In genomic region chr4:138353438-138354171, GRCm38 (mm10) we compare ENCODE assay signal across 20 mouse cellular contexts. TPM values are rescaled to one million over a fixed set of nuclear protein-coding genes. Genes with fewer than 3 reads are reported as not detected.
DNase-seq lines count a peak whose midpoint lies in the region; ATAC-seq lines count a peak whose summit lies in the region.
"Had no signal": no experiment of that assay in that cellular context is flagged by ENCODE, and none has a peak within 500 bp of the region (broad histone marks: within the 10 kb centered on the region; RNA-seq: fewer than 3 reads in every experiment).

No protein-coding gene starts in this region.

- no peaks in the 10 kb centered on the region for H3K36me3 ChIP-seq in heart, embryonic 16.5 days (ENCODE audit: control insufficient read depth, insufficient read depth)
- no peaks in the 10 kb centered on the region for H3K36me3 ChIP-seq in heart, embryonic 12.5 days
- no peaks in the 10 kb centered on the region for H3K36me3 ChIP-seq in liver, embryonic 12.5 days
- H3K36me3 ChIP-seq in midbrain, embryonic 15.5 days (replicated peaks): no peaks in the 10 kb centered on the region
- H3K36me3 ChIP-seq: embryonic facial prominence, embryonic 13.5 days; heart, embryonic 13.5 days; hindbrain, embryonic 15.5 days; limb, embryonic 13.5 days; neural tube, embryonic 12.5 days had no signal

- peaks cover 7% of the 10 kb centered on the region for H3K4me1 ChIP-seq in heart, embryonic 16.5 days (ENCODE audit: control insufficient read depth, insufficient read depth, low read length)
- no peaks in the 10 kb centered on the region for H3K4me1 ChIP-seq in heart, embryonic 12.5 days (replicated peaks)
- H3K4me1 ChIP-seq in liver, embryonic 12.5 days: no peaks in the 10 kb centered on the region
- no peaks in the 10 kb centered on the region for H3K4me1 ChIP-seq in midbrain, embryonic 15.5 days
- H3K4me1 ChIP-seq: embryonic facial prominence, embryonic 13.5 days; hindbrain, embryonic 15.5 days; limb, embryonic 13.5 days; neural tube, embryonic 12.5 days had no signal

- peaks cover 4% of the 10 kb centered on the region; the same call in 1 of the 2 replicates for H3K9me3 ChIP-seq in heart, embryonic 16.5 days (replicated peaks; ENCODE audit: control insufficient read depth, low read length)
- no peaks in the 10 kb centered on the region for H3K9me3 ChIP-seq in heart, embryonic 12.5 days (replicated peaks)
- H3K9me3 ChIP-seq in liver, embryonic 12.5 days (replicated peaks): no peaks in the 10 kb centered on the region
- H3K9me3 ChIP-seq in midbrain, embryonic 15.5 days: no peaks in the 10 kb centered on the region
- H3K9me3 ChIP-seq: embryonic facial prominence, embryonic 13.5 days; hindbrain, embryonic 15.5 days; neural tube, embryonic 12.5 days had no signal

- no peak overlapping the region for H3K27ac ChIP-seq in heart, embryonic 16.5 days (ENCODE audit: low read length)
- no peak overlapping the region for H3K27ac ChIP-seq in heart, embryonic 12.5 days (ENCODE audit: poor library complexity, severe bottlenecking)
- no peak overlapping the region for H3K27ac ChIP-seq in liver, embryonic 12.5 days
- H3K27ac ChIP-seq in midbrain, embryonic 15.5 days: no peak overlapping the region
- H3K27ac ChIP-seq: embryonic facial prominence, embryonic 13.5 days; heart, embryonic 13.5 days; hindbrain, embryonic 15.5 days; left cerebral cortex, adult 2 months; limb, embryonic 13.5 days; neural tube, embryonic 12.5 days had no signal

- H3K4me2 ChIP-seq in heart, embryonic 16.5 days (ENCODE audit: low read depth, low read length): no peak overlapping the region
- no peak overlapping the region for H3K4me2 ChIP-seq in heart, embryonic 12.5 days
- H3K4me2 ChIP-seq in liver, embryonic 12.5 days: no peak overlapping the region
- no peak overlapping the region for H3K4me2 ChIP-seq in midbrain, embryonic 15.5 days
- H3K4me2 ChIP-seq: embryonic facial prominence, embryonic 13.5 days; heart, embryonic 13.5 days; hindbrain, embryonic 15.5 days; limb, embryonic 13.5 days; lung, embryonic 14.5 days; neural tube, embryonic 12.5 days had no signal

- H3K9ac ChIP-seq in heart, embryonic 16.5 days (ENCODE audit: low read length): no peak overlapping the region
- no peak overlapping the region for H3K9ac ChIP-seq in heart, embryonic 12.5 days
- H3K9ac ChIP-seq in liver, embryonic 12.5 days: no peak overlapping the region
- no peak overlapping the region for H3K9ac ChIP-seq in midbrain, embryonic 15.5 days
- H3K9ac ChIP-seq: embryonic facial prominence, embryonic 13.5 days; heart, embryonic 13.5 days; hindbrain, embryonic 15.5 days; limb, embryonic 13.5 days; lung, embryonic 14.5 days; neural tube, embryonic 12.5 days had no signal

- WGBS in heart, embryonic 16.5 days: 56% methylated on average over 10 of the region's 10 CpGs
- 77% methylated on average over 10 of the region's 10 CpGs for WGBS in heart, embryonic 12.5 days
- WGBS in liver, embryonic 12.5 days (ENCODE audit: insufficient replicate concordance): 64% methylated on average over 10 of the region's 10 CpGs
- 72% methylated on average over 10 of the region's 10 CpGs for WGBS in midbrain, embryonic 15.5 days

- ATAC-seq in heart, embryonic 16.5 days (replicated peaks; ENCODE audit: extremely low read depth, insufficient read depth, low FRiP score): peak; percentile 41; the same call in 1 of the 2 replicates
- no peak; the same call in 1 of the 2 replicates for ATAC-seq in heart, embryonic 12.5 days (ENCODE audit: insufficient number of reproducible peaks, low FRiP score)
- ATAC-seq in liver, embryonic 12.5 days: peak; percentile 32; the same call in 1 of the 2 replicates
- ATAC-seq in megakaryocyte-erythroid progenitor cell, adult 5-6 weeks (replicated peaks; ENCODE audit: low FRiP score, low TSS enrichment, poor library complexity, severe bottlenecking): 0 out of 2 replicates have a peak, but pooled peaks have one; percentile 19
- no peak for ATAC-seq in midbrain, embryonic 15.5 days (replicated peaks)

- H3K27me3 ChIP-seq in heart, embryonic 16.5 days (ENCODE audit: control insufficient read depth, insufficient read depth, low read length): no peaks in the 10 kb centered on the region; the same call in 1 of the 2 replicates
- H3K27me3 ChIP-seq in heart, embryonic 12.5 days (replicated peaks): peaks cover 16% of the 10 kb centered on the region
- no peaks in the 10 kb centered on the region; the same call in 1 of the 2 replicates for H3K27me3 ChIP-seq in liver, embryonic 12.5 days (replicated peaks)
- no peaks in the 10 kb centered on the region for H3K27me3 ChIP-seq in midbrain, embryonic 15.5 days (replicated peaks)
- H3K27me3 ChIP-seq: embryonic facial prominence, embryonic 13.5 days; hindbrain, embryonic 15.5 days; limb, embryonic 13.5 days; neural tube, embryonic 12.5 days had no signal

- H3K4me3 ChIP-seq in heart, embryonic 16.5 days (ENCODE audit: low read length): no peak overlapping the region
- no peak overlapping the region for H3K4me3 ChIP-seq in heart, embryonic 12.5 days
- H3K4me3 ChIP-seq in liver, embryonic 12.5 days: no peak overlapping the region
- H3K4me3 ChIP-seq in midbrain, embryonic 15.5 days: no peak overlapping the region
- H3K4me3 ChIP-seq: embryonic facial prominence, embryonic 13.5 days; heart, embryonic 13.5 days; hindbrain, embryonic 15.5 days; left cerebral cortex, adult 2 months; limb, embryonic 13.5 days; neural tube, embryonic 12.5 days had no signal

- DNase-seq in liver: no peak
- peak; percentile 64 to 82 for DNase-seq in kidney, adult 8-10 months
- no peak for DNase-seq in urinary bladder, postnatal 14 days (ENCODE audit: low spot score)
- DNase-seq: cerebellum, adult 11-12 months; gastrocnemius, postnatal 25 days; lung, embryonic 14.5 days; right cerebral cortex, postnatal 4 days had no signal

RNA-seq across cellular contexts. Expression of gene Cda, which starts 14.2 kb away (rescaled TPM):
- 7.3 and 10.3 TPM in 2 replicates for polyA plus RNA-seq in heart, embryonic 16.5 days (2015; fragmentation: Nextera tagmentation; extraction: Ambion mirVana)
- 9.3 and 10.9 TPM in 2 replicates for polyA plus RNA-seq in heart, embryonic 12.5 days (2016; fragmentation: Nextera tagmentation; extraction: Ambion mirVana)
- 5.1 and 5.8 TPM in 2 replicates for polyA plus RNA-seq in liver, embryonic 12.5 days (2016; fragmentation: Nextera tagmentation; extraction: Ambion mirVana)
- 2.6 TPM in 1 of 2 replicates, not detected in the other for total RNA-seq in megakaryocyte-erythroid progenitor cell, adult 5-6 weeks (2014; fragmentation: Nextera tagmentation)
- not detected in 2 replicates for total RNA-seq in megakaryocyte-erythroid progenitor cell, adult 5-6 weeks (2017)
- 4.4 and 4.6 TPM in 2 replicates for polyA plus RNA-seq in midbrain, embryonic 15.5 days (2015; fragmentation: Nextera tagmentation; extraction: Ambion mirVana)
- total RNA-seq: common myeloid progenitor, adult 5-6 weeks had no signal

RNA-seq across cellular contexts. Expression of gene Pink1, which starts 27.5 kb away (rescaled TPM):
- 70.9 and 79.8 TPM in 2 replicates for polyA plus RNA-seq in heart, embryonic 16.5 days (2015; fragmentation: Nextera tagmentation; extraction: Ambion mirVana)
- polyA plus RNA-seq in heart, embryonic 12.5 days (2016; fragmentation: Nextera tagmentation; extraction: Ambion mirVana): 72.6 and 78.6 TPM in 2 replicates
- 28.8 and 30.2 TPM in 2 replicates for polyA plus RNA-seq in liver, embryonic 12.5 days (2016; fragmentation: Nextera tagmentation; extraction: Ambion mirVana)
- total RNA-seq in megakaryocyte-erythroid progenitor cell, adult 5-6 weeks (2014; fragmentation: Nextera tagmentation): 21.8 and 27.8 TPM in 2 replicates
- 20.6 and 38.0 TPM in 2 replicates for total RNA-seq in megakaryocyte-erythroid progenitor cell, adult 5-6 weeks (2017)
- polyA plus RNA-seq in midbrain, embryonic 15.5 days (2015; fragmentation: Nextera tagmentation; extraction: Ambion mirVana): 105 and 113 TPM in 2 replicates

RNA-seq across cellular contexts. Expression of gene Fam43b, which starts 42.7 kb away (rescaled TPM):
- polyA plus RNA-seq in heart, embryonic 16.5 days (2015; fragmentation: Nextera tagmentation; extraction: Ambion mirVana): 0.10 and 0.20 TPM in 2 replicates
- 0.06 TPM in 1 of 2 replicates, not detected in the other for polyA plus RNA-seq in heart, embryonic 12.5 days (2016; fragmentation: Nextera tagmentation; extraction: Ambion mirVana)
- not detected in 2 replicates for polyA plus RNA-seq in liver, embryonic 12.5 days (2016; fragmentation: Nextera tagmentation; extraction: Ambion mirVana)
- not detected in 2 replicates for total RNA-seq in megakaryocyte-erythroid progenitor cell, adult 5-6 weeks (2014; fragmentation: Nextera tagmentation)
- not detected in 2 replicates for total RNA-seq in megakaryocyte-erythroid progenitor cell, adult 5-6 weeks (2017)
- 9.1 and 11.1 TPM in 2 replicates for polyA plus RNA-seq in midbrain, embryonic 15.5 days (2015; fragmentation: Nextera tagmentation; extraction: Ambion mirVana)
- total RNA-seq: common myeloid progenitor, adult 5-6 weeks; gastrocnemius, postnatal 25 days had no signal
- polyA plus RNA-seq: C2C12; heart, embryonic 13.5 days; limb, embryonic 13.5 days; lung, embryonic 14.5 days had no signal

RNA-seq across cellular contexts. Expression of gene Ddost, which starts 49.1 kb away (rescaled TPM):
- polyA plus RNA-seq in heart, embryonic 16.5 days (2015; fragmentation: Nextera tagmentation; extraction: Ambion mirVana): 247 and 263 TPM in 2 replicates
- polyA plus RNA-seq in heart, embryonic 12.5 days (2016; fragmentation: Nextera tagmentation; extraction: Ambion mirVana): 316 and 318 TPM in 2 replicates
- polyA plus RNA-seq in liver, embryonic 12.5 days (2016; fragmentation: Nextera tagmentation; extraction: Ambion mirVana): 206 and 212 TPM in 2 replicates
- total RNA-seq in megakaryocyte-erythroid progenitor cell, adult 5-6 weeks (2014; fragmentation: Nextera tagmentation): 113 and 127 TPM in 2 replicates
- total RNA-seq in megakaryocyte-erythroid progenitor cell, adult 5-6 weeks (2017): 84.1 and 122 TPM in 2 replicates
- polyA plus RNA-seq in midbrain, embryonic 15.5 days (2015; fragmentation: Nextera tagmentation; extraction: Ambion mirVana): 203 and 212 TPM in 2 replicates

Comparison
In these comparisons a context has a peak if more than half of its experiments do, and no peak if none do; other contexts are left out.
1. ATAC-seq: peak in heart, embryonic 16.5 days (single experiment), liver, embryonic 12.5 days (single experiment) and megakaryocyte-erythroid progenitor cell, adult 5-6 weeks (single experiment); none in heart, embryonic 12.5 days (single experiment) and midbrain, embryonic 15.5 days (single experiment).
2. DNase-seq: peak in kidney, adult 8-10 months (2 of 2); none in liver (single experiment) and urinary bladder, postnatal 14 days (single experiment).